Mouse (Mus musculus) lung, postnatal 4 days (tissue): ENCODE data around the gene Caap1.

Experiments used
- DNase-seq, 2 experiments: peaks; one replicate each; pipeline ENCODE4 v3.0.0; 2021

Caap1 gene

DNA sequence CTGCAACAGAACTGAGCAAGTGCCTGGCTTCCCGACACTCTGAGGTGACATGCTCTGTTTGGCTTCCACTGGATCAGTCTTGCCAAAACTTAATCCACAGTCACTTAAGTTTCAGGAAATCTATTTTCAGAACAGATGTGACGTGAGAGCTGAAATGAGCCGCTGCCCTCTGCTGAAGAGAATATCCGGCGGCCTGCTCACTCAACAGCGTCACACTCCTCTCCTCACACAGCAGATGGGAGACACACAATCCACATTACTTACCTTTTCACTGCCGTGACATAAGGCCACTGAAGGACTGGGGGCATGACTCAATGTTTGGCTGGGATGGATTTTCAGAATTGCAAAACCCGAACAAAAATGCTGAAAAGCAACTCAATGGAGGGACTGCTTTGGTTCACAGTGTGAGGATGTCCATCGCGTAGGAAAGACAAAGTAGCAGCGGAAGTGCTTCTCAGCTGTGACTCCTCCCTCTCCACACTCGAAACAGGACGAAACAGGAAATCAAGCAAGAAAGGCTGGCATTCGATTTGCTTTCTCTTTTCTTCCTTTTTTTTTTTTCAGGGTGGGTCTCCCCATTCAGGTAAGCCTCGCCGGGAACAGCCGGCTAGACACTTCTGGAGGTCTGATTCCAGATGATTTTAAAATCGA lies 79.7 kb downstream of the Caap1 start:
- DNase-seq, result no peak

DNA sequence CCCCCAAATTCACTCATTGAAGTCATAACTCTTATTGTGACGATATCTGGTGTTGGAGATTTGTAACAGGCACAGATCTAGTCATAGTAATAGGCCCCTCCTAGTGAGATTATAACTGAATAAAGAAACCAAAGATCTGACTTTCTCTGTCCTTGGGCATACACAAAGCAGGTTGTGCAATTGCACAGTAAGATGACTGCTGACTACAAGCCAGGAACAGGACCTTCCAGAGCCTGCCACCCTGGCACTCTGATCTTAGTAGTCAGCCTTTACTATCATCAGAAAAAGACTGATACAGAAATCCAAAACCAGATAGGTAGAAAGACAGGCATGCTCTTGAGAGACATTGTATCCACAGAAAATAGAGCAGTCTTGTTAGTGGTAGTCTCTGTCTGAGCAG lies 83.3 kb downstream of the Caap1 start:
- DNase-seq, result no peak

DNA sequence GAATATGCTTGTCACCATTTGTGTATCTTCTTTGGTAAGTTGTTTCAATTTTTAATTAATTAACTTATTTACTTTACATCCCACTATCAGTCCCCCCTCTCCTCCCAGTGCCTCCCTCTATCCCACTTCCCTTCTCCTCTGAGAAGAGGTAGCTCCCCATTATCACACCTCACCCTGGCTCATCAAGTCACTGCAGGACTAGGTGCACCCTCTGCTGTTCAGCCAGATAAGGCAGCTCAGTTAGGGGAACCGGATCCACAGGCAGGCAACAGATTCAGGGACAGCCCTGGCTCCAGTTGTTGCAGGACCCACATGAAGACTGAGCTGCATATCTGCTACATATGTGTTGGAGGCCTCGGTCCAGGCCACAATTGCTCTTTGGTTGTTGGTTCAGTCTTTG lies 97.2 kb downstream of the Caap1 start:
- DNase-seq, result no peak

DNA sequence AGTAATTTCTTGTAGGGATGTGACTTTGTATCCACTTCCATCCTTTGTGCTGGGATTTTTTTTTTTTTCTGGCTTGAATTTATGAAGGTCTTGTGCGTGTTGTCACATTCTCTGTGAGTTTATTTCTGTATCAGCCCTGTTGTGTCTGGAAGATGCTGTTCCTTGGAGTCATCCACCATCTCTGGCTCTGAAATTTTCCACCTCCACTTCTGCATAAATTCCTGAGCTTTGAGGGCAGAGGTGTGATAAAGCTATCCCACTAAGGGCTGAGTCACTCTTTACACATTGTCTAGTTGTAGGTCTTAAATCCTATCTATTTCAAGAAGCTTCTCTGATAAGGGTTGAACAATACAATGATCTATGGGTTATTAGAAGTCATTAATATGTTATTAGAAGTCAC lies 101.7 kb downstream of the Caap1 start:
- no peak for DNase-seq
